Mouse (Mus musculus) intestine, embryonic 16.5 days (tissue): ENCODE measurements around the gene Exoc1. TPM values are rescaled to one million over a fixed set of nuclear protein-coding genes. Genes with fewer than 3 reads are reported as not detected.

Experiments used
- ATAC-seq: fragments of 200-750 bp; cut with Nextera tagmentation; 2 replicates; pipeline ENCODE4 v1.8.0; 2017; ENCODE audit warnings: moderate TSS enrichment, moderate library complexity
- H3K27ac ChIP-seq: fragments of 300-500 bp; sonication (generic); 2 replicates; pipeline ENCODE4 v1.5.1; 2014; ENCODE audit warnings: mild to moderate bottlenecking, low read length
- H3K27me3 ChIP-seq: fragments of 300-500 bp; sonication (generic); replicated peaks from 2 replicates; pipeline ENCODE4 v1.6.1; 2014; ENCODE audit warnings: low read length, control low read depth, mixed read lengths; ENCODE audit not compliant: control insufficient read depth, insufficient read depth
- H3K36me3 ChIP-seq: fragments of 300-500 bp; sonication (generic); 2 replicates; pipeline ENCODE4 v1.6.1; 2014; ENCODE audit warnings: low read length, control low read depth; ENCODE audit not compliant: control insufficient read depth, insufficient read depth
- H3K4me1 ChIP-seq: fragments of 300-500 bp; sonication (generic); 2 replicates; pipeline ENCODE4 v1.6.1; 2014; ENCODE audit warnings: low read length, control low read depth, mixed read lengths; ENCODE audit not compliant: control insufficient read depth, insufficient read depth
- H3K4me2 ChIP-seq: fragments of 300-500 bp; sonication (generic); 2 replicates; pipeline ENCODE4 v1.6.1; 2014; ENCODE audit warnings: low read depth, low read length, control low read depth
- H3K4me3 ChIP-seq: fragments of 300-500 bp; sonication (generic); 2 replicates; pipeline ENCODE4 v1.5.1; 2014; ENCODE audit warnings: mild to moderate bottlenecking, low read length
- H3K9ac ChIP-seq: fragments of 300-500 bp; sonication (generic); 2 replicates; pipeline ENCODE4 v1.6.1; 2014; ENCODE audit warnings: low read depth, low read length
- H3K9me3 ChIP-seq: fragments of 300-500 bp; sonication (generic); 2 replicates; pipeline ENCODE4 v1.6.1; 2016; ENCODE audit warnings: low read length, control low read depth; ENCODE audit not compliant: control insufficient read depth
- WGBS: fragments of 180-500 bp; shearing (Covaris S2); extraction: QIAGEN DNeasy Blood & Tissue Kit; methylation state at CpG from one replicate; pipeline ENCODE4 v1.1.7; 2014; 5-methylcytosine and 5-hydroxymethylcytosine counted together
- polyA plus RNA-seq: library from polyadenylated mRNA; unstranded; fragments of >200 nt; fragmentation: Nextera tagmentation; extraction: Ambion mirVana; gene quantifications from 2 replicates; pipeline ENCODE4 v1.2.1, GENCODE M21; 2015

Gene Exoc1
- polyA plus RNA-seq, 1 experiment from 2014 or later, result 27.8 TPM

DNA sequence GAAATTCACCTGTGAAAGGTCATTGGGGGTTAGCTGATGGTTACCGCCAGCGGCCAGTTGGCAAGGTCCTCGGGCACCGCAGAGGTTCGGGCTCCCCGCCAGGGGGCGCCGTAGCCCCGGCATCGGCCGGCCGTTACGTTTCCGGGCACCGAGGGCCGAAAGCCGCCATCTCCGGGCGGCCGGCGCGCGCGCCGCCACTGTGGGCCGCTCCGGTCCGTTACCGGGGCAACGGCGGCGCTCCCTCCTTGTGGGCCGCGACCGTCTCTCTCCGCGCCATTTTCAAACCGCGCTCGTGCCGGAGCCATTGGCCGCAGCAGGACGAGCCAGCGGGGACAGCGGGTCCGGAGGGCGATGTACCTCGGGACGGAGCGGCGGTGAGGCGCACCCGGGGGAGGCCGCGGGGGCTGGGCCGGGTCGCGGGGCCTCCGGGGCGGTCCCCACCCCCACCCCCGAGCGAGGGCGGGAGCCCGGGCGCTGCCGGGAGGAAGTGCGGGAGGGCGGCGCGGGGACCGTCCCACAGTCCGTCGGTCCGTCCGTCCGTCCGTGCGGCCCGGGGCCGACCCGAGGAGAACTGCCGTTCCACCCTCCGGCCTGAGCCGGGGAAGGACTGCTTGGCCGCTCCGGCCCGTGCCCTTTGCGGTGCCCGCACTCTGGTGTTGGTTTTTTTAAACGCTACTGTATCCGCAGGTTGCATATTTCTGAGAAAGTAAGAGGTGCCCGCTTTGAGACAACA lies 59.6 kb downstream of the Exoc1 start, which contains the start of gene Cep135:
Cep135 (plus strand) TSS at position 148 of the 733 bp plus-strand sequence.
- H3K4me2 ChIP-seq, result peak within 1 kb of the TSS; percentile 61
- H3K27me3 ChIP-seq, result no peaks in the 10 kb centered on the region
- under 1% methylated on average over 91 of the region's 92 CpGs for WGBS
- H3K9me3 ChIP-seq, result no peaks in the 10 kb centered on the region
- peak; percentile 99 for ATAC-seq
- H3K9ac ChIP-seq, result peak within 1 kb of the TSS; percentile 92
- 0 out of 2 replicates have a peak, but pooled peaks cover 4% of the 10 kb centered on the region for H3K36me3 ChIP-seq
- peak within 1 kb of the TSS; percentile 87 for H3K4me3 ChIP-seq
- 0 out of 2 replicates have a peak, but pooled peaks cover 2% of the 10 kb centered on the region for H3K4me1 ChIP-seq
- peak within 1 kb of the TSS; percentile 93 for H3K27ac ChIP-seq

- Histone ChIP-seq H3K9me3 (no peaks in the 10 kb centered on the region), H3K27me3 (no peaks in the 10 kb centered on the region), H3K36me3 (0 out of 2 replicates have a peak, but pooled peaks cover 4% of the 10 kb centered on the region), H3K4me3 (peak overlapping the region; percentile 87), H3K4me2 (peak overlapping the region; percentile 61), H3K27ac (peak overlapping the region; percentile 93), H3K9ac (peak overlapping the region; percentile 92), H3K4me1 (0 out of 2 replicates have a peak, but pooled peaks cover 2% of the 10 kb centered on the region)
- WGBS, result 10% methylated on average over 7 of the region's 7 CpGs
- no peak; the same call in 1 of the 2 replicates for ATAC-seq
Measured at GRCm38 (mm10) chr5:76589311-76589710, 60.2 kb downstream of the Exoc1 start.

- H3K4me1 ChIP-seq, result 0 out of 2 replicates have a peak, but pooled peaks cover 2% of the 10 kb centered on the region
- 0 out of 2 replicates have a peak, but pooled peaks cover 4% of the 10 kb centered on the region for H3K36me3 ChIP-seq
- no peak for ATAC-seq
- WGBS, result 80% methylated on average over 2 of the region's 2 CpGs
- no peak overlapping the region for H3K4me3 ChIP-seq
- H3K27me3 ChIP-seq, result no peaks in the 10 kb centered on the region
- no peaks in the 10 kb centered on the region for H3K9me3 ChIP-seq
- no peak overlapping the region for H3K27ac ChIP-seq
- no peak overlapping the region for H3K4me2 ChIP-seq
- no peak overlapping the region for H3K9ac ChIP-seq
Measured at GRCm38 (mm10) chr5:76590009-76590408, 60.9 kb downstream of the Exoc1 start.

DNA sequence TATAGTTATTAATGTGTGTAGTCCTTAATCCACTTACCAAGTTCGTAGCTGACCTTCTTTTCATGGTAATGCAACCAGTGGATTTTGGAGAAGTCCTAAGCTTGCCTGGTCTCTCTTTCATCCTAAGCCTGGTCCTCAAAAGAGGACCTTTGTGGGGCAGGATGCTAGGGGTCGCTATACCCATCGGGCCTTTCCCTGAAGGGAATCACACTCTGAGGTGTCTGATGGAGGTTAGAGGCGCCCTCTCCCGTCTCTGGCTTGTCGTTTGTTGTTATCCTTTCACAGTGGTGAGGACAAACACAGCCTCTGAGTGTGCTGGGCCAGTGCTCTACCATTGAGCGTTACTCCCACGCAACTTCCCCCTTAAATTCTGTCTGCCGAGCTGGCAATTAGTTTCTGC lies 62.8 kb downstream of the Exoc1 start:
- Histone ChIP-seq H3K9ac (no peak overlapping the region), H3K27ac (no peak overlapping the region), H3K9me3 (no peaks in the 10 kb centered on the region), H3K36me3 (0 out of 2 replicates have a peak, but pooled peaks cover 4% of the 10 kb centered on the region), H3K4me1 (0 out of 2 replicates have a peak, but pooled peaks cover 2% of the 10 kb centered on the region), H3K27me3 (no peaks in the 10 kb centered on the region), H3K4me3 (no peak overlapping the region), H3K4me2 (no peak overlapping the region)
- ATAC-seq, result no peak
- 61% methylated on average over 9 of the region's 9 CpGs for WGBS

DNA sequence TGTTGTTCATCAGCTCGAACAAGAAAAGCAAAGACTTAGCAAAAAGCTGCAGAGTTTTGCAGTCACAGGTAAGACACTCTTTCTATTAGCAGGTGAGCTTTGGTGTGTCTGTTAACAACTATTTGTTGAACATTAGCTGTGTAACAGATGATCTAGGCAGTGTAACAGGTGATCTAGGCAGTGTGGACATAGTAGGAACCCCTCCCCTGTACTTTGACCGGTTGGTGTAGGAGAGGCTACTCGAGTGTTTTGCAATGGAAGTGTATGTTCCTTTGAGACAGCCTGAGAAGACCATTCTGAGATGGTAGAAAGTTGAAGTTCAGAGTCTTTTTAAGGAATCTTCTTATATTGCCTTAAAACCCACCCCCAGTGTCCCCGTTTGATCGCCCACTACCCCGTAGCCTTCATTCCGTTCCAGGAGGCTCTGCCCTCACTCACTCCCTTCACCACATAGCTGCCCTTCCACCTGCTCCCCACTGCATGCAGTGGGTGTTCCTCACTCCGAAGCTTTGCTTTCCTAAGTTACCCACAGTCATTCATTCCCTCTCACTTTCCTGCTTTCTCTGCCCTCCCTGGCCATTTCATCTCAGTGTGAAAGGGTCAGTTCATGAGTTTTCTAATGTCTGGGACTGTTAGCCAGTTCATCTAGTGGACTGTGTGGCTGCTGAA lies 80.7 kb downstream of the Exoc1 start:
- Histone ChIP-seq H3K9me3 (no peaks in the 10 kb centered on the region), H3K36me3 (peaks cover 6% of the 10 kb centered on the region; the same call in 1 of the 2 replicates), H3K27ac (peak overlapping the region; percentile 74), H3K4me2 (no peak overlapping the region), H3K4me1 (no peaks in the 10 kb centered on the region), H3K27me3 (no peaks in the 10 kb centered on the region), H3K4me3 (no peak overlapping the region), H3K9ac (no peak overlapping the region)
- peak; percentile 97 for ATAC-seq
- WGBS, result 81% methylated on average over 8 of the region's 8 CpGs

GRCm38 (mm10) chr5:76612867-76613499 lies 83.9 kb downstream of the Exoc1 start:
- WGBS, result 66% methylated on average over 6 of the region's 6 CpGs

GRCm38 (mm10) chr5:76615276-76615675 lies 86.2 kb downstream of the Exoc1 start:
- no peak overlapping the region for H3K27ac ChIP-seq
- H3K9ac ChIP-seq, result no peak overlapping the region
- H3K4me3 ChIP-seq, result no peak overlapping the region
- H3K4me2 ChIP-seq, result no peak overlapping the region
- H3K4me1 ChIP-seq, result no peaks in the 10 kb centered on the region
- ATAC-seq, result no peak
- peaks cover 3% of the 10 kb centered on the region; the same call in 1 of the 2 replicates for H3K36me3 ChIP-seq
- WGBS, result 91% methylated on average over 8 of the region's 8 CpGs
- H3K9me3 ChIP-seq, result no peaks in the 10 kb centered on the region
- H3K27me3 ChIP-seq, result no peaks in the 10 kb centered on the region

More at GRCm38 (mm10) chr5:76612867-76613499, 83.9 kb downstream of the Exoc1 start:
- no peak for ATAC-seq
- Histone ChIP-seq H3K27me3 (no peaks in the 10 kb centered on the region), H3K4me2 (no peak overlapping the region), H3K9ac (no peak overlapping the region), H3K36me3 (no peaks in the 10 kb centered on the region; the same call in 1 of the 2 replicates), H3K4me3 (no peak overlapping the region), H3K4me1 (no peaks in the 10 kb centered on the region), H3K27ac (no peak overlapping the region), H3K9me3 (no peaks in the 10 kb centered on the region)

GRCm38 (mm10) chr5:76616196-76616747 lies 87.2 kb downstream of the Exoc1 start:
- no peak overlapping the region for H3K4me3 ChIP-seq
- no peak for ATAC-seq
- H3K9me3 ChIP-seq, result no peaks in the 10 kb centered on the region
- no peak overlapping the region for H3K9ac ChIP-seq
- peaks cover 3% of the 10 kb centered on the region; the same call in 1 of the 2 replicates for H3K36me3 ChIP-seq
- 79% methylated on average over 2 of the region's 2 CpGs for WGBS
- H3K27ac ChIP-seq, result no peak overlapping the region
- no peak overlapping the region for H3K4me2 ChIP-seq
- H3K27me3 ChIP-seq, result no peaks in the 10 kb centered on the region
- no peaks in the 10 kb centered on the region for H3K4me1 ChIP-seq

GRCm38 (mm10) chr5:76618750-76619149 lies 89.6 kb downstream of the Exoc1 start:
- Histone ChIP-seq H3K4me1 (no peaks in the 10 kb centered on the region), H3K27me3 (no peaks in the 10 kb centered on the region), H3K4me2 (no peak overlapping the region), H3K9ac (no peak overlapping the region), H3K27ac (no peak overlapping the region), H3K4me3 (no peak overlapping the region), H3K9me3 (no peaks in the 10 kb centered on the region), H3K36me3 (peaks cover 5% of the 10 kb centered on the region; the same call in 1 of the 2 replicates)
- 68% methylated on average over 7 of the region's 7 CpGs for WGBS
- no peak for ATAC-seq
